Mouse (Mus musculus) stomach, embryonic 16.5 days (tissue): ENCODE measurements around the gene Hivep1. TPM values are rescaled to one million over a fixed set of nuclear protein-coding genes. Genes with fewer than 3 reads are reported as not detected.

ENCODE experiments used
- ATAC-seq: fragments of 200-750 bp; cut with Nextera tagmentation; 2 replicates; pipeline ENCODE4 v1.8.0; 2017; ENCODE audit warnings: moderate number of reproducible peaks, moderate TSS enrichment; ENCODE audit not compliant: insufficient read depth, low FRiP score
- H3K27ac ChIP-seq: fragments of 300-500 bp; sonication (generic); 2 replicates; pipeline ENCODE4 v1.5.1; 2014; ENCODE audit warnings: low read length
- H3K27me3 ChIP-seq: fragments of 300-500 bp; sonication (generic); 2 replicates; pipeline ENCODE4 v1.6.1; 2014; ENCODE audit warnings: low read length, control low read depth, mixed read lengths; ENCODE audit not compliant: control insufficient read depth, insufficient read depth
- H3K36me3 ChIP-seq: fragments of 300-500 bp; sonication (generic); 2 replicates; pipeline ENCODE4 v1.6.1; 2014; ENCODE audit warnings: low read length; ENCODE audit not compliant: control insufficient read depth, insufficient read depth
- H3K4me1 ChIP-seq: fragments of 300-500 bp; sonication (generic); 2 replicates; pipeline ENCODE4 v1.6.1; 2014; ENCODE audit warnings: low read length, control low read depth, mixed read lengths; ENCODE audit not compliant: control insufficient read depth, insufficient read depth
- H3K4me2 ChIP-seq: fragments of 300-500 bp; sonication (generic); 2 replicates; pipeline ENCODE4 v1.6.1; 2014; ENCODE audit warnings: low read depth, low read length, mixed read lengths
- H3K4me3 ChIP-seq: fragments of 300-500 bp; sonication (generic); replicated peaks from 2 replicates; pipeline ENCODE4 v1.5.1; 2014; ENCODE audit warnings: mild to moderate bottlenecking, low read length
- H3K9ac ChIP-seq: fragments of 300-500 bp; sonication (generic); 2 replicates; pipeline ENCODE4 v1.6.1; 2014; ENCODE audit warnings: low read length
- H3K9me3 ChIP-seq: fragments of 300-500 bp; sonication (generic); replicated peaks from 2 replicates; pipeline ENCODE4 v1.6.1; 2016; ENCODE audit warnings: low read length, control low read depth; ENCODE audit not compliant: control insufficient read depth
- WGBS: fragments of 180-500 bp; shearing (Covaris S2); extraction: QIAGEN DNeasy Blood & Tissue Kit; methylation state at CpG from one replicate; pipeline ENCODE4 v1.1.7; 2014; 5-methylcytosine and 5-hydroxymethylcytosine counted together
- polyA plus RNA-seq: library from polyadenylated mRNA; unstranded; fragments of >200 nt; fragmentation: Nextera tagmentation; extraction: Ambion mirVana; gene quantifications from 2 replicates; pipeline ENCODE4 v1.2.1, GENCODE M21; 2015

Hivep1 gene
- polyA plus RNA-seq, 1 experiment from 2014 or later, result 7.0 TPM

- H3K9me3 ChIP-seq, result no peaks in the 10 kb centered on the region
- peak overlapping the region; percentile 90 for H3K4me3 ChIP-seq
- peak overlapping the region; percentile 90 for H3K27ac ChIP-seq
- H3K36me3 ChIP-seq, result no peaks in the 10 kb centered on the region
- WGBS, result under 1% methylated on average over 10 of the region's 10 CpGs
- H3K9ac ChIP-seq, result peak overlapping the region; percentile 46
- peak overlapping the region; percentile 64 for H3K4me2 ChIP-seq
- peaks cover 7% of the 10 kb centered on the region; the same call in 1 of the 2 replicates for H3K4me1 ChIP-seq
- no peaks in the 10 kb centered on the region for H3K27me3 ChIP-seq
- no peak for ATAC-seq
Measured at GRCm38 (mm10) chr13:42050880-42051201, 980 bp upstream of the Hivep1 start.

- no peaks in the 10 kb centered on the region for H3K9me3 ChIP-seq
Measured at GRCm38 (mm10) chr13:42051202-42051906, 467 bp upstream of the Hivep1 start.

GRCm38 (mm10) chr13:42052696-42053541, 1.1 kb downstream of the Hivep1 start:
- Histone ChIP-seq H3K27ac (peak overlapping the region; percentile 94), H3K9ac (peak overlapping the region; percentile 91), H3K27me3 (no peaks in the 10 kb centered on the region), H3K4me2 (peak overlapping the region; percentile 90), H3K4me3 (peak overlapping the region; percentile 90), H3K9me3 (no peaks in the 10 kb centered on the region), H3K36me3 (0 out of 2 replicates have a peak, but pooled peaks cover 3% of the 10 kb centered on the region), H3K4me1 (peaks cover 7% of the 10 kb centered on the region; the same call in 1 of the 2 replicates)
- under 1% methylated on average over 38 of the region's 41 CpGs for WGBS
- ATAC-seq, result peak; percentile 18

More at GRCm38 (mm10) chr13:42051202-42051906, 467 bp upstream of the Hivep1 start:
- Histone ChIP-seq H3K27ac (peak overlapping the region; percentile 90), H3K4me2 (peak overlapping the region; percentile 64), H3K36me3 (no peaks in the 10 kb centered on the region), H3K4me1 (peaks cover 7% of the 10 kb centered on the region; the same call in 1 of the 2 replicates), H3K27me3 (no peaks in the 10 kb centered on the region), H3K4me3 (peak overlapping the region; percentile 90), H3K9ac (peak overlapping the region; percentile 91)
- peak; percentile 91 for ATAC-seq
- WGBS, result 0% methylated on average over 28 of the region's 51 CpGs

- Histone ChIP-seq H3K36me3 (0 out of 2 replicates have a peak, but pooled peaks cover 3% of the 10 kb centered on the region), H3K9me3 (no peaks in the 10 kb centered on the region), H3K4me3 (peak overlapping the region; percentile 90), H3K27ac (no peak overlapping the region), H3K9ac (no peak overlapping the region), H3K27me3 (no peaks in the 10 kb centered on the region), H3K4me1 (peaks cover 7% of the 10 kb centered on the region; the same call in 1 of the 2 replicates), H3K4me2 (peak overlapping the region; percentile 90)
- WGBS, result 31% methylated on average over 2 of the region's 2 CpGs
- ATAC-seq, result no peak
Measured at GRCm38 (mm10) chr13:42053656-42054055, 1.8 kb downstream of the Hivep1 start.

- Histone ChIP-seq H3K9ac (no peak overlapping the region), H3K27ac (no peak overlapping the region), H3K9me3 (no peaks in the 10 kb centered on the region), H3K27me3 (no peaks in the 10 kb centered on the region), H3K4me3 (no peak overlapping the region), H3K4me2 (no peak overlapping the region), H3K4me1 (0 out of 2 replicates have a peak, but pooled peaks cover 3% of the 10 kb centered on the region), H3K36me3 (0 out of 2 replicates have a peak, but pooled peaks cover 3% of the 10 kb centered on the region)
- 53% methylated on average over 3 of the region's 3 CpGs for WGBS
- no peak for ATAC-seq
Measured at GRCm38 (mm10) chr13:42054138-42054537, 2.3 kb downstream of the Hivep1 start.

GRCm38 (mm10) chr13:42056712-42057332, 5.0 kb downstream of the Hivep1 start:
- ATAC-seq, result no peak
- Histone ChIP-seq H3K4me3 (no peak overlapping the region), H3K36me3 (0 out of 2 replicates have a peak, but pooled peaks cover 3% of the 10 kb centered on the region), H3K9me3 (no peaks in the 10 kb centered on the region), H3K27ac (no peak overlapping the region), H3K4me1 (no peaks in the 10 kb centered on the region), H3K4me2 (no peak overlapping the region), H3K9ac (no peak overlapping the region), H3K27me3 (no peaks in the 10 kb centered on the region)
- 89% methylated on average over 2 of the region's 2 CpGs for WGBS

GRCm38 (mm10) chr13:42060846-42061630, 9.2 kb downstream of the Hivep1 start:
- 80% methylated on average over 10 of the region's 10 CpGs for WGBS
- Histone ChIP-seq H3K36me3 (0 out of 2 replicates have a peak, but pooled peaks cover 7% of the 10 kb centered on the region), H3K27ac (no peak overlapping the region), H3K9ac (no peak overlapping the region), H3K27me3 (no peaks in the 10 kb centered on the region), H3K4me3 (no peak overlapping the region), H3K4me1 (no peaks in the 10 kb centered on the region), H3K4me2 (no peak overlapping the region), H3K9me3 (no peaks in the 10 kb centered on the region)
- ATAC-seq, result 0 out of 2 replicates have a peak, but pooled peaks have one; percentile 29

GRCm38 (mm10) chr13:42064257-42064656, 12.4 kb downstream of the Hivep1 start:
- Histone ChIP-seq H3K9ac (no peak overlapping the region), H3K27ac (peak overlapping the region; percentile 26; the same call in 1 of the 2 replicates), H3K4me3 (no peak overlapping the region), H3K4me1 (no peaks in the 10 kb centered on the region), H3K27me3 (no peaks in the 10 kb centered on the region), H3K9me3 (no peaks in the 10 kb centered on the region), H3K4me2 (no peak overlapping the region), H3K36me3 (0 out of 2 replicates have a peak, but pooled peaks cover 4% of the 10 kb centered on the region)
- ATAC-seq, result no peak
